Comparison of ENCODE assay signal across 8 mouse cellular contexts in the genomic region with DNA sequence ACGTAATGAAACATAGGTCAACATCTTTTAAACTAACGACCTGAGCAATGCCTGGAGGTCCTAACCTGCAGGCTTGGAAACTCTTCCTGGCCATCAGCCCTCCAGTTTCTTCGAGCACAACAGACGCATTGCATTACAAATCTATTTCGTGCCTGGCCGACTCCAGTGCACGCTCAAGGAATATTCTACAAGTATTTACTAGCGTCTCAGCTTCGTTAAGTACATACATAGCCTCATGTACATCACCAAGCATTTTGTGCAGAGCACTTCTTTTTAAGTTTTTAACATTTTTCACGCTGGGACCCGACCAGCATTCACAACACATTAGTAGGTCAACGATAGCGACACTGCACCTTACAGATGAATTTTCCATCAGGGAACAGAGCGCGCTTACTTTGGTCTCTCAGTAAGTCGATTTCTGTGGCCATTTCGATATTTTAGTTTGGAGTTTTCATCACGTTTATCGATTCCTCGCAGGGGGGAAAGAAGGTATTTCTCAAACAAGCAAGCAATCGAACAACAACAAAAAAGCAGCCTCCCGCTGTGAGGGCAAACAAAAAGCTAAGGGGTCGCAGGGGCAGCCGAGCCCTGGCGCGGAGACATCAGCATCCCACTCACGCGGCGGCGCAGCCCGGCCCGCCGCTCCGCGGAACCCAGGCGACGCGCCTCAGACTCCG. TPM values are rescaled to one million over a fixed set of nuclear protein-coding genes. Genes with fewer than 3 reads are reported as not detected.
DNase-seq lines count a peak whose midpoint lies in the region; ATAC-seq and TF ChIP-seq lines count a peak whose summit lies in the region.

No protein-coding gene starts in this region.

- peak; percentile 9 for DNase-seq in heart, adult 8-10 months (ENCODE audit: low spot score)
- no peak for DNase-seq in heart, postnatal 10 days
- DNase-seq in ES-CJ7 (ENCODE audit: low read depth, low spot score), result peak; percentile 26
- peak; percentile 66 for DNase-seq in embryo, embryonic 10.5 days (ENCODE audit: low spot score)
- DNase-seq in heart, postnatal 0 days (ENCODE audit: low spot score), result peak; percentile 17
- peak; percentile 5 for DNase-seq in layer of hippocampus, adult 9-10 months (ENCODE audit: low spot score)
- DNase-seq in retina, embryonic 14.5 days (ENCODE audit: low spot score), result no peak

- ATAC-seq in heart, postnatal 0 days (ENCODE audit: insufficient read depth, low read depth), result no peak

- no peaks in the 10 kb centered on the region for H3K27me3 ChIP-seq in heart, postnatal 0 days (ENCODE audit: control insufficient read depth, insufficient read depth, low read length)

- H3K27ac ChIP-seq in heart, postnatal 0 days (ENCODE audit: low read depth), result peak overlapping the region; percentile 92
- no peak overlapping the region for H3K27ac ChIP-seq in macrophage

- H3K36me3 ChIP-seq in heart, postnatal 0 days (replicated peaks; ENCODE audit: control insufficient read depth, insufficient read depth, low read length), result no peaks in the 10 kb centered on the region
- H3K36me3 ChIP-seq in macrophage (ENCODE audit: inconsistent target), result no peaks in the 10 kb centered on the region

- no peak for TF ChIP-seq EP300 in heart, postnatal 0 days (IDR thresholded peaks at IDR 0.05; ENCODE audit: low read depth)

- peak overlapping the region; percentile 92 for H3K4me3 ChIP-seq in heart, postnatal 0 days (ENCODE audit: low read depth, low read length)
- H3K4me3 ChIP-seq in macrophage (ENCODE audit: inconsistent target), result peak overlapping the region; percentile 61

- no peaks in the 10 kb centered on the region for H3K9me3 ChIP-seq in heart, postnatal 0 days (replicated peaks; ENCODE audit: control insufficient read depth, low read length)

- peak overlapping the region; percentile 91 for H3K9ac ChIP-seq in heart, postnatal 0 days (replicated peaks; ENCODE audit: low read depth, low read length)

- peak overlapping the region; percentile 83 for H3K4me2 ChIP-seq in heart, postnatal 0 days (ENCODE audit: low read depth, low read length)

- intact Hi-C loops in heart, postnatal 10 days (cut with DNase I), result loop anchor here (5.0 to 10.0 kb wide), 4 partner anchors 179 to 944 kb away; no protein-coding TSS in a partner anchor

- H3K79me2 ChIP-seq in macrophage (ENCODE audit: inconsistent target), result no peaks in the 10 kb centered on the region

- TF ChIP-seq CTCF in heart, postnatal 0 days (IDR thresholded peaks at IDR 0.05; ENCODE audit: low read depth), result no peak

- peaks cover 9% of the 10 kb centered on the region for H3K4me1 ChIP-seq in heart, postnatal 0 days (ENCODE audit: control insufficient read depth, insufficient read depth)

- WGBS in heart, postnatal 0 days, result 1% methylated on average over 38 of the region's 39 CpGs
- WGBS in macrophage (ENCODE audit: missing documents), result under 1% methylated on average over 39 of the region's 39 CpGs

RNA-seq across cellular contexts. Expression of a gene that starts 0.6 kb away (rescaled TPM):
- total RNA-seq in heart, adult 8-10 months (2022), result 1 to 10 TPM; 6.5 to 8.4 (median 6.9) TPM
- 1 to 10 TPM; 8.4 to 9.2 TPM for total RNA-seq in heart, postnatal 10 days (2021)
- 3.5 and 4.1 TPM in 2 replicates for total RNA-seq in heart, postnatal 0 days (2014; rRNA removed; ENCODE audit: low replicate concordance)
- 6.4 and 6.9 TPM in 2 replicates for polyA plus RNA-seq in heart, postnatal 0 days (2015; fragmentation: Nextera tagmentation; extraction: Ambion mirVana)
- total RNA-seq in macrophage (2018; cell fraction: chromatin; rRNA removed), result 10 to 100 TPM in 23 of 26 experiments, 1 to 10 TPM in 3; 3.8 to 68.6 (median 40.9) TPM
- 1 to 10 TPM; 2.3 to 6.6 (median 4.9) TPM for total RNA-seq in macrophage (2018; cell fraction: cytosol; rRNA removed)
- total RNA-seq in macrophage (2018; cell fraction: nucleus; rRNA removed), result 10 to 100 TPM in 18 of 26 experiments, 1 to 10 TPM in 8; 4.1 to 55.5 (median 22.0) TPM
- 3.9 to 8.1 TPM (median 4.9 TPM) in 3 replicates for polyA plus RNA-seq in macrophage (2018)

RNA-seq across cellular contexts. Expression of a gene that starts 0.7 kb away (rescaled TPM):
- 10 to 100 TPM; 12.0 to 17.4 (median 14.5) TPM for total RNA-seq in heart, adult 8-10 months (2022)
- total RNA-seq in heart, postnatal 10 days (2021), result 10 to 100 TPM in 1 of 2 experiments, 1 to 10 TPM in 1; 8.2 to 10.2 TPM
- 3.3 and 8.7 TPM in 2 replicates for total RNA-seq in heart, postnatal 0 days (2014; rRNA removed; ENCODE audit: low replicate concordance)
- polyA plus RNA-seq in heart, postnatal 0 days (2015; fragmentation: Nextera tagmentation; extraction: Ambion mirVana), result 18.4 and 18.7 TPM in 2 replicates
- total RNA-seq in macrophage (2018; cell fraction: chromatin; rRNA removed), result 10 to 100 TPM in 14 of 26 experiments, 1 to 10 TPM in 11, under 1 TPM in 1; 0.60 to 30.5 (median 10.2) TPM
- 1 to 10 TPM; 1.4 to 4.6 (median 2.5) TPM for total RNA-seq in macrophage (2018; cell fraction: cytosol; rRNA removed)
- 10 to 100 TPM in 9 of 26 experiments, 1 to 10 TPM in 16, under 1 TPM in 1; 0.77 to 28.2 (median 5.9) TPM for total RNA-seq in macrophage (2018; cell fraction: nucleus; rRNA removed)
- polyA plus RNA-seq in macrophage (2018), result 3.2 to 7.1 TPM (median 3.3 TPM) in 3 replicates

Comparison
In these comparisons a context has a peak if more than half of its experiments do, and no peak if none do; other contexts are left out.
1. DNase-seq: peak in heart, adult 8-10 months (single experiment), ES-CJ7 (single experiment), embryo, embryonic 10.5 days (single experiment), heart, postnatal 0 days (single experiment) and layer of hippocampus, adult 9-10 months (single experiment); none in heart, postnatal 10 days (0 of 2) and retina, embryonic 14.5 days (single experiment).